Mouse (Mus musculus) hindbrain, postnatal 0 days (tissue): ENCODE measurements around the gene Calcr. TPM values are rescaled to one million over a fixed set of nuclear protein-coding genes. Genes with fewer than 3 reads are reported as not detected.

Experiments used
- ATAC-seq: fragments of 200-750 bp; cut with Nextera tagmentation; 2 replicates; pipeline ENCODE4 v1.8.0; 2017; ENCODE audit warnings: mild to moderate bottlenecking, moderate TSS enrichment, moderate library complexity
- DNase-seq: peaks from one replicate; pipeline ENCODE4 v3.0.0-alpha.2; 2015; ENCODE audit warnings: low spot score
- H3K27ac ChIP-seq: fragments of 300-500 bp; sonication (generic); 2 replicates; pipeline ENCODE4 v1.5.1; 2014; ENCODE audit warnings: mild to moderate bottlenecking
- H3K27me3 ChIP-seq: fragments of 300-500 bp; sonication (generic); 2 replicates; pipeline ENCODE4 v1.6.1; 2014; ENCODE audit warnings: low read length, mixed read lengths; ENCODE audit not compliant: insufficient read depth
- H3K36me3 ChIP-seq: fragments of 300-500 bp; sonication (generic); 2 replicates; pipeline ENCODE4 v1.6.1; 2014; ENCODE audit warnings: low read length, mixed read lengths; ENCODE audit not compliant: insufficient read depth
- H3K4me1 ChIP-seq: fragments of 300-500 bp; sonication (generic); 2 replicates; pipeline ENCODE4 v1.6.1; 2014; ENCODE audit warnings: antibody characterized with exemption, low read length, mixed read lengths; ENCODE audit not compliant: insufficient read depth
- H3K4me2 ChIP-seq: fragments of 300-500 bp; sonication (generic); 2 replicates; pipeline ENCODE4 v1.6.1; 2014; ENCODE audit warnings: low read depth, mild to moderate bottlenecking, low read length, moderate library complexity, mixed read lengths
- H3K4me3 ChIP-seq: fragments of 300-500 bp; sonication (generic); 2 replicates; pipeline ENCODE4 v1.5.1; 2014; ENCODE audit warnings: low read length
- H3K9ac ChIP-seq: fragments of 300-500 bp; sonication (generic); replicated peaks from 2 replicates; pipeline ENCODE4 v1.6.1; 2014; ENCODE audit warnings: mild to moderate bottlenecking, low read length, moderate library complexity, mixed read lengths
- H3K9me3 ChIP-seq: fragments of 300-500 bp; sonication (generic); 2 replicates; pipeline ENCODE4 v1.6.1; 2016; ENCODE audit warnings: low read length, mixed read lengths
- CTCF ChIP-seq: IDR thresholded peaks from 2 replicates; pipeline ENCODE4 v1.5.1; 2016; ENCODE audit warnings: antibody characterized with exemption, control low read depth, low read depth
- WGBS: fragments of 180-500 bp; shearing (Covaris S2); extraction: QIAGEN DNeasy Blood & Tissue Kit; methylation state at CpG from one replicate; pipeline ENCODE4 v1.1.7; 2014; 5-methylcytosine and 5-hydroxymethylcytosine counted together
- polyA plus RNA-seq: library from polyadenylated mRNA; unstranded; fragments of >200 nt; fragmentation: Nextera tagmentation; extraction: Ambion mirVana; gene quantifications from 2 replicates; pipeline ENCODE4 v1.2.1, GENCODE M21; 2015
- total RNA-seq: library from RNA; depleted of rRNA; stranded (reverse); fragments of >200 nt; gene quantifications from 2 replicates; pipeline ENCODE4 v1.2.3, GENCODE M21; 2014; rRNA removed

The Calcr gene
- total RNA-seq (11.6 and 12.7 TPM in 2 replicates), polyA plus RNA-seq (5.2 and 6.1 TPM in 2 replicates)

DNA sequence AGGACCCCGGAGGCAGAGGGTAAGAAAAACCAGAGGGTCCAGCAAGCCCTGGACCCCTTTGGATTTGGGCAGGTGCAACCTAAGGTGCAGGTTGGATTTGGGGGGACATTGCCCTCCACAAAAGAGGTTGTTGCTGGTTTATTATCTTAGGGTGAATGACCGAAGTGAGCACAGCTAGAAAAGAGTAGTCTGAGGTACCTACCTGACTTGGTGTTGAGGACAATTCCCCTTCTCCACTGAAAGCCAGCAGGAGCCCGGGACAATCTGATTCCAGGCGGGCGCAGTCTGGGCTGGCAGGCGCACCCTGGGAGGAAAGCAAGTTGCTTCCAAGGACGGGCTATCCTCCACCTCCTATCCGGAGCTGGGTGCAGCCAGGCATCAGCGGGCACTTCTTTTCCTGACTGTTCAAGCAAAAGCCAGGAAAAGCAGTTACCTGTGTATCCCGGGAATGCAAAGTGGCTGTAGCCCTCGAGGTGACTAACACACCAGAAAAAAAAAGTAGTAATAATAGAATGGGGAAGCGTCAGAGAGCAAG is at the start of gene Calcr:
Gene Calcr, minus strand, starts transcription at position 485 of the 535 bp plus-strand sequence.
- H3K9me3 ChIP-seq, result no peaks in the 10 kb centered on the region
- peaks cover 37% of the 10 kb centered on the region for H3K27me3 ChIP-seq
- no peaks in the 10 kb centered on the region for H3K36me3 ChIP-seq
- ATAC-seq, result no peak; the same call in 1 of the 2 replicates
- 0 out of 2 replicates have a peak within 1 kb of the TSS, but pooled peaks have one; percentile 13 for H3K9ac ChIP-seq
- H3K4me1 ChIP-seq, result no peaks in the 10 kb centered on the region
- peak within 1 kb of the TSS; percentile 53 for H3K4me3 ChIP-seq
- H3K27ac ChIP-seq, result no peak within 1 kb of the TSS
- no peak for TF ChIP-seq CTCF
- H3K4me2 ChIP-seq, result peak within 1 kb of the TSS; percentile 97
- DNase-seq, result no peak
- WGBS, result 4% methylated on average over 12 of the region's 12 CpGs

DNA sequence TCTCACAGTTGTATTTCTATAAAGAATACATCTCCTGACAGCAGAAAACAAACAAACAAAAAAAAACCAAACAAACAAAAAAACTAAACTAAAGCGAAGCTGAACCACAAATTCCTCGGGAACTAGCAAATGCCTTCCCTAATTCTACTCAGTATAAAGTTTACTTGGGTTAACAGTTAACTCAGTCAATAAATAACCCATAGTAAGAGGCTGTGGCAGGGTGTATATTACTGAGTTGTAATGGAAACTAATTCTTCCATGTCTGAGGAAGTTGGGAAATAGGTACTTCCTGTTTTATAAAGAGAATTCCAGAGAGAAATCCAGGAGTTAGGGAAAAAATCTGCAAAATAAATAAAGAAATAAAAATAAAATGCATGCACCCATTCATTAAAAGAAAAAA is 3.0 kb upstream of the Calcr start:
- TF ChIP-seq CTCF, result no peak

DNA sequence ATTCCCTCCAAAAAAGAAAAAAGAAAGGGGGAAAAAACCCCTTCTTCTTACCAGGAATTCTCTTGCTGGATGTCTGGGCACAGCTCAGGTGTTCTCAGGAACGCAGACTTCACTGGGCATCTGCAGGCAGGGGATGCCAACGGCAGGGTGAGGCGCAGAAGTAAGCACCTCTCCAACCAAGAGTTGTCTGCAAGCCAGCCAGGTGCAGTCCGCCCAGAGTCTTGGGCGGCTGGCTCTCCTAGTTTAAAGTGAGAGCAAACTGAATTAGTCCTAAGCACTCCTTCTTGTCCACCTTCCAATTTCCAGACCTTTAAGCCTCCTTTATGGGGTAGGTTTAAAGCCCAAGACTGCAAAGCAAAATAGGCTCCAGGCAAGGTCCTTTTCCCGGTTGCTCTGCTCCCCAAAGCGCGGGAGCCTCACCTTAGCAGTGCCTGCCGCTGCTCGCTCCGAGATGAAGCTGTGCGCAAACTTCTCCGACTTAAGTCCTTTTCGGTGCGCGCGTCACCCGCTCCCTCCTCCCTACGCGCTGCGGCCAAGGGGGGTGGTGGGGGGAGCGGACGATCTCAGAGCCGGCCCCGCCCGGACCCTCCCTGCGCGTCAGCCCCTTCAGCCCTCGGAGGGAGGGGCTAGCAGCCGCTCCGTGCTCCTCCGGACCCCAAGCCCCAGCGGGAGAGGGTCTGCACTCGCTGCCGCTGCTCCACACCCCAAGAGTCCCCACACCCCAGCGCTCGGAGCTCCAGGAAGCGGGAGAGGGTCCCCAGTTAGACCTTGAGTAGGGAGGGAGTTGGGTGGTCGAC is 1.1 kb downstream of the Calcr start:
- under 1% methylated on average over 39 of the region's 39 CpGs for WGBS
- no peak for TF ChIP-seq CTCF
- H3K4me2 ChIP-seq, result peak overlapping the region; percentile 97
- peak; percentile 40 for DNase-seq
- H3K27me3 ChIP-seq, result peaks cover 37% of the 10 kb centered on the region
- H3K27ac ChIP-seq, result no peak overlapping the region
- H3K9me3 ChIP-seq, result no peaks in the 10 kb centered on the region
- H3K4me3 ChIP-seq, result peak overlapping the region; percentile 53
- H3K4me1 ChIP-seq, result no peaks in the 10 kb centered on the region
- 0 out of 2 replicates have a peak overlapping the region, but pooled peaks have one; percentile 13 for H3K9ac ChIP-seq
- ATAC-seq, result peak; percentile 53; the same call in 1 of the 2 replicates
- no peaks in the 10 kb centered on the region for H3K36me3 ChIP-seq

More for the DNA sequence above, 3.0 kb upstream of the Calcr start:
- Histone ChIP-seq H3K4me3 (no peak overlapping the region), H3K27ac (no peak overlapping the region), H3K4me1 (no peaks in the 10 kb centered on the region), H3K4me2 (no peak overlapping the region), H3K27me3 (peaks cover 30% of the 10 kb centered on the region), H3K36me3 (no peaks in the 10 kb centered on the region), H3K9me3 (no peaks in the 10 kb centered on the region), H3K9ac (no peak overlapping the region)
- DNase-seq, result no peak
- ATAC-seq, result no peak
- 81% methylated on average over 2 of the region's 2 CpGs for WGBS

DNA sequence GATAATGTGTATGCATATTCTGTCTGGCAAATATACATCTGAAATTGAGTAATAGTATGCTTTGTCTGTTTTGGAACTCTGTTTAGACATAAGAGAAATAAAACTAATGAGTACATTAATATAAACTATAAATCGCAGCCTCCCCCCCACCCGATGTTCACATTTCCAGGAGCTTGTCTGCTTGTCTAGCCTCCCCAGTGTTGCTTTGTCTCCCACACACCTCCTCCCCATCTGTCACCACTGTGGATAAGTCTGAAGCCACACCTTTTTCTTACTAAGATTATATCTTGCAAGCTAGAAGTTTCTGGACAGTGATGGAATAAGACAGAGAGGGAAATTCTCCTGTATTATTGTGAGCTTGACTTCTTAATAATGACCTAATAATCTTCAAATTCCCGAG is 12.9 kb downstream of the Calcr start:
- DNase-seq (no peak), ATAC-seq (no peak)
- no peaks in the 10 kb centered on the region for H3K27me3 ChIP-seq
- no peaks in the 10 kb centered on the region for H3K9me3 ChIP-seq
- H3K27ac ChIP-seq, result no peak overlapping the region
- 77% methylated on average over 3 of the region's 3 CpGs for WGBS
- H3K36me3 ChIP-seq, result no peaks in the 10 kb centered on the region
- TF ChIP-seq CTCF, result no peak
- no peak overlapping the region for H3K9ac ChIP-seq
- H3K4me1 ChIP-seq, result no peaks in the 10 kb centered on the region
- H3K4me2 ChIP-seq, result no peak overlapping the region
- no peak overlapping the region for H3K4me3 ChIP-seq

DNA sequence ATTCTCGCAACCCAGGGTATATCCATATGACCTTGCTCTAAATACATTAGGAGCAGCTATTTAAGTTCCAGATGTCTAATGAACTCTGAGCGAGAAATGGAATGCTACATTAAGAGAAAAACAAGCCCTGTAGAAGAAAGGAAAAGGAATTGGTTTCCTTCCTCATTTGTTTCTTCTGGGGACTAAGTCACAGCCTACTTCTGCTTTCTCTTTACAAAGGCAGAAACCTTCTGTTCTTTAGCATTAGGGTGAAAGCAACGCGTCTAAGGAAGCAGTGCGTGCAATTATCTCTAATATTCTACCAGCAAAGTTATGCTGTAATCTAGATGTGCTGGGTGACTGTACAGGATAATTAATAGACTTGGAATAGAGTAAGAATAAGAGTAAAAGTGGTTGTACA is 14.9 kb downstream of the Calcr start:
- Histone ChIP-seq H3K9ac (no peak overlapping the region), H3K4me2 (no peak overlapping the region), H3K27ac (no peak overlapping the region), H3K36me3 (no peaks in the 10 kb centered on the region), H3K27me3 (no peaks in the 10 kb centered on the region), H3K9me3 (no peaks in the 10 kb centered on the region), H3K4me3 (no peak overlapping the region), H3K4me1 (no peaks in the 10 kb centered on the region)
- DNase-seq, result no peak
- WGBS, result 91% methylated on average over 5 of the region's 5 CpGs
- no peak for ATAC-seq
- TF ChIP-seq CTCF, result no peak

DNA sequence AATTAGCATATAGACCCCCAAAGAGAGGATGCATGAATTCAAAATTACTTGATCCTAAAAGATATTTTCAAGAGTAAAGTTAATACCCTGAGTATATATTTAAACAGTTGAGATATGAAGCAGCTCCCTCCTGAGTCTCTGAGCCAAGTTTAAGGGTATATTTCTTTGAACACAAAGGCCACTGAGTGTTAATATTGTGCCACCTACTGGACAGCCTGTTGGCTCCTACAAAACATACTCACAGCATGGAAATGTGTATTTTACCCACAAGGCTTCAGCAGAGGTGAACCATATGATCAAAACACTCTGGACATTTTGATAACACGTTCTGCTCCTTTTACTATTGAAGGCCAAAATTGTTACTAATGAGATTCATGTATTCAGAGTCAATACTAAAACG is 19.0 kb downstream of the Calcr start:
- 26% methylated on average over 2 of the region's 2 CpGs for WGBS

More for the DNA sequence above, 19.0 kb downstream of the Calcr start:
- Histone ChIP-seq H3K27me3 (no peaks in the 10 kb centered on the region), H3K9ac (no peak overlapping the region), H3K9me3 (no peaks in the 10 kb centered on the region), H3K36me3 (no peaks in the 10 kb centered on the region), H3K4me3 (no peak overlapping the region), H3K4me1 (no peaks in the 10 kb centered on the region), H3K27ac (no peak overlapping the region), H3K4me2 (no peak overlapping the region)
- TF ChIP-seq CTCF, result peak; percentile 51
- no peak for ATAC-seq
- DNase-seq, result peak; percentile 44
